Mouse (Mus musculus) spleen, adult 2 months (tissue): ENCODE measurements around the gene Calml3. TPM values are rescaled to one million over a fixed set of nuclear protein-coding genes. Genes with fewer than 3 reads are reported as not detected.

Experiments used
- DNase-seq, 2 experiments: peaks; one replicate each; pipeline versions ENCODE4 v3.0.0 to v3.0.0-alpha.2; 2012 to 2021; ENCODE audit warnings: low spot score in 2 of 2, low read depth in 1 of 2
- H3K27ac ChIP-seq: fragments of 200-500 bp; 2 replicates; pipeline ENCODE4 v1.5.1; 2012; ENCODE audit warnings: low read length, inconsistent platforms; ENCODE audit not compliant: insufficient read depth
- H3K27me3 ChIP-seq: fragments of 200-500 bp; 2 replicates; pipeline ENCODE4 v1.6.1; 2012; ENCODE audit warnings: mild to moderate bottlenecking, moderate library complexity, low read length, inconsistent platforms; ENCODE audit not compliant: control insufficient read depth, insufficient read depth
- H3K36me3 ChIP-seq: fragments of 200-500 bp; 2 replicates; pipeline ENCODE4 v1.6.1; 2012; ENCODE audit warnings: mild to moderate bottlenecking, low read length, inconsistent platforms; ENCODE audit not compliant: control insufficient read depth, insufficient read depth
- H3K4me1 ChIP-seq: fragments of 200-500 bp; 2 replicates; pipeline ENCODE4 v1.6.1; 2011; ENCODE audit warnings: inconsistent platforms; ENCODE audit not compliant: control insufficient read depth, insufficient read depth, insufficient read length
- H3K4me3 ChIP-seq: fragments of 200-500 bp; 2 replicates; pipeline ENCODE4 v1.5.1; 2011; ENCODE audit warnings: mild to moderate bottlenecking, inconsistent platforms; ENCODE audit not compliant: insufficient read depth, insufficient read length; ENCODE audit errors: extremely low read depth
- CTCF ChIP-seq: fragments of 200-500 bp; IDR thresholded peaks from 2 replicates; pipeline ENCODE4 v1.5.1; 2011; ENCODE audit warnings: mild to moderate bottlenecking, inconsistent platforms; ENCODE audit not compliant: insufficient read depth, insufficient read length, insufficient replicate concordance; ENCODE audit errors: extremely low read depth
- POLR2A ChIP-seq: fragments of 200-500 bp; IDR thresholded peaks from 2 replicates; pipeline ENCODE4 v1.6.1; 2011; ENCODE audit warnings: low read depth, low read length, inconsistent platforms
- WGBS: fragments of 180-500 bp; shearing (Covaris S2); methylation state at CpG from one replicate; pipeline ENCODE4 v1.1.7; 2018; 5-methylcytosine and 5-hydroxymethylcytosine counted together
- polyA plus RNA-seq: library from polyadenylated mRNA; depleted of rRNA; stranded (reverse); fragments of >200 nt; gene quantifications from 2 replicates; pipeline ENCODE4 v1.2.3, GENCODE M21; 2012

Calml3 gene
- polyA plus RNA-seq, 1 experiment, result 0.05 TPM

DNA sequence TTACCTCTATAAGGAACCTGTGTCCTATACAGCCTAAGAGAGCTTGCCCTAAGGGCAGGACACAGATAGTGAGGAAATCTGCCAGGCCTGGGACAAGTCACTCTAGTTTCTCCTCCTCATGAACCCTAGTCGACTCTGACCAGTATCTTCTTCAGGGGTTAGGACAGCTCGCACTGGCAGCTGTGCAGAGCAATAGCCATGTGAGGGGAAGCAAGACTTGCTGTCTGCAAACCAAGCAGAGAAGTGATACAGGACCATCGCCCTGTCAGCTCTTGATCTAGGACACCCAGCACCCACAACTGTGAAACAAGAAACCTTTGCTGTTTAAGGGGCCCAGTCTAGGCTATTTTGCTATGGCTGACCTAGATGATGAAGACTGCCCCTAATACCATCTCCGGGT lies 29.1 kb downstream of the Calml3 start:
- TF ChIP-seq CTCF, result no peak
- WGBS, result 77% methylated on average over 4 of the region's 4 CpGs
- Histone ChIP-seq H3K36me3 (no peaks in the 10 kb centered on the region), H3K4me3 (no peak overlapping the region), H3K27ac (no peak overlapping the region), H3K4me1 (no peaks in the 10 kb centered on the region), H3K27me3 (no peaks in the 10 kb centered on the region)
- no peak for DNase-seq

DNA sequence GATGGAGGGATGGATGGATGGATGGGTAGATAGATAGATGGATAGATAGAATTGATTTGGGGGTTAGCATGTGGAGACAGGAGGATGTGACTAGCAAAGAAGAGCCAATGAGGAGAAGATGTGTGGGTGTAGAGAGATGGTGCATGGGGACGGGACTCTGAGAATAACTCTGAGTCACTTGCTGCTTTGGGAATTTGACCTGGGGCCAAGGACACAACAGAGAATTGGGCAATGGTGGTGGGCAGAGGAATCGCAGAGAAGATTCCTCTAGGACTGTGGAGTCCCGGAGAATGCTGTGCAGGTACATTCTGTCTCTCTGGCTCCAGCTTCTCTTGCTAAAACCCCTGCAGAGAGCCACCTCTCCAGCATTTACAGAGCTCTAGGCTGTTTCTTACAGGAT lies 29.8 kb downstream of the Calml3 start:
- 77% methylated on average over 3 of the region's 3 CpGs for WGBS
- H3K4me1 ChIP-seq, result no peaks in the 10 kb centered on the region
- TF ChIP-seq POLR2A (no peak), CTCF (no peak)
- no peak for DNase-seq
- no peaks in the 10 kb centered on the region for H3K27me3 ChIP-seq
- no peaks in the 10 kb centered on the region for H3K36me3 ChIP-seq
- H3K4me3 ChIP-seq, result no peak overlapping the region
- H3K27ac ChIP-seq, result no peak overlapping the region

GRCm38 (mm10) chr13:3773149-3773688 lies 30.9 kb downstream of the Calml3 start:
- H3K4me1 ChIP-seq, result no peaks in the 10 kb centered on the region
- no peak for DNase-seq
- H3K36me3 ChIP-seq, result no peaks in the 10 kb centered on the region
- TF ChIP-seq CTCF (no peak), POLR2A (no peak)
- H3K4me3 ChIP-seq, result no peak overlapping the region
- WGBS, result 87% methylated on average over 2 of the region's 2 CpGs
- H3K27me3 ChIP-seq, result no peaks in the 10 kb centered on the region
- H3K27ac ChIP-seq, result no peak overlapping the region

- WGBS, result 76% methylated on average over 5 of the region's 5 CpGs
- TF ChIP-seq CTCF (no peak), POLR2A (no peak)
- Histone ChIP-seq H3K4me1 (no peaks in the 10 kb centered on the region), H3K4me3 (no peak overlapping the region), H3K36me3 (no peaks in the 10 kb centered on the region), H3K27ac (peak overlapping the region; percentile 53; the same call in 1 of the 2 replicates), H3K27me3 (no peaks in the 10 kb centered on the region)
- no peak for DNase-seq
These were observed 32.9 kb downstream of the Calml3 start for GRCm38 (mm10) chr13:3771221-3771620.

DNA sequence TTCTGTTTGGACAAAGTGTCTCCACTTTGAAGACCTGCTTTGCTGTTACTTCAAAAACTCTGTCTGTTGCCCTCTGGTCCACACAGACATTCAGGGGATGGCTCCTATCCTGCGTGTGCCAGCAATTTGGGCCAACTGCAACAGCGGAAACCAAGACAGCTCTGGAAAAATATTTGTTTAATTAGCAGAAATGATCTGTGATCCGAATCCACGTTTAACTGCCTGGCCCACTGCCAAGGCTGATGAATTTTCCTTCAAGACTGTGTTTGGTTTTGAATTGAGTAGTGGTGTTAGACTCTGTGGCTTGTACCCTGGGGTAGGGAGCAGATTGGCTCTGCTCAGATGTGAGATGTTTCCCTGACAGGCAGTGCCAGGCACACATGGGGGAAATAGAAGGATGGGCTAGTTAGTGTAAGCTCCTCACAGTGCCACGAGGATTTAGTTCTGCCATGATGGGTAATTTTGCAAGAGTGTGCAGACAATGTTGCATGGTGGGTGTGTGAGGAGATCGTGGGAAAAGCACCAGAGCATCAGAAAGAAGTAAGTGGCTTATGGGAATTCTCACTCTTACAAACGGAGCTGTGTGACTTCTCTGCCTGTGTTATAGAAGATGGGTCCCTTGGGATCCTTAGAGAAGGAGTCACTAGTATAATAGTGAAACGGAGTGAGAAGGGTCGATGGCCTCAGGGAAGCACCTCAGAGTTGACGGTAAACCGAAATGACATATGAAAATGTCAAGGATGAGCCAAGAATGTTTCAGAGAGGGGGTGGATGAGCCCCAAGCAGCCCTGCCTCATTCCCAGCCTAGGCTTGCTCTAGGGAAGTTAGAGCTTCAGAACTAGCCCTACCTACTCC lies 33.7 kb downstream of the Calml3 start:
- TF ChIP-seq POLR2A, result no peak
- TF ChIP-seq CTCF, result no peak
- DNase-seq, result no peak
- 83% methylated on average over 11 of the region's 11 CpGs for WGBS
- Histone ChIP-seq H3K27me3 (no peaks in the 10 kb centered on the region), H3K27ac (no peak overlapping the region), H3K4me1 (no peaks in the 10 kb centered on the region), H3K36me3 (no peaks in the 10 kb centered on the region), H3K4me3 (no peak overlapping the region)

- H3K27me3 ChIP-seq, result no peaks in the 10 kb centered on the region
- H3K27ac ChIP-seq, result no peak overlapping the region
- no peak overlapping the region for H3K4me3 ChIP-seq
- no peaks in the 10 kb centered on the region for H3K36me3 ChIP-seq
- no peak for TF ChIP-seq POLR2A
- no peak for TF ChIP-seq CTCF
- DNase-seq, result no peak
- 30% methylated on average over 3 of the region's 3 CpGs for WGBS
- no peaks in the 10 kb centered on the region for H3K4me1 ChIP-seq
These were observed 34.6 kb downstream of the Calml3 start for GRCm38 (mm10) chr13:3769531-3769930.

DNA sequence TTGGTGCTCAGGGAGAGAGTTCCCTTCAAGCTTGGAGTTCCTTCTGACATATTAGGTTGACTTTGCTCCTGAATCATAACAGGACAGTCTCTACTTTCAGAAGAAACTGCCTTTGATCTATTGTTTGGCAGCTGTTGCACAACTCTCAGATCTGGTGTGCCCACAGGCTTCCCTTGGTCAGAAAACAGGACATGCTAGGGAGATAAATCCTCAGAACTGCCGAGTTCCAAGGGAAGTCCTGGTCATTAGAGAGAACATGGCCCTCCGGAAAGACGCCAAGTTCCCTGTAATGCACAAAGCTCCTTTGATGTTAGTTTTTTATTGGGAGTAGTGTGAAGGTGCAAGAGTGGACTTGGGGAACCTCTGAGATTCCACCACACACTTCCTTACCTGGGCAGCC lies 35.5 kb downstream of the Calml3 start:
- DNase-seq, result no peak
- Histone ChIP-seq H3K27me3 (no peaks in the 10 kb centered on the region), H3K4me3 (no peak overlapping the region), H3K36me3 (no peaks in the 10 kb centered on the region), H3K4me1 (no peaks in the 10 kb centered on the region), H3K27ac (no peak overlapping the region)
- 46% methylated on average over 3 of the region's 3 CpGs for WGBS
- TF ChIP-seq CTCF (no peak), POLR2A (no peak)
